Mouse (Mus musculus) kidney, postnatal 0 days (tissue): ENCODE results near the gene 4930558K02Rik. TPM values are rescaled to one million over a fixed set of nuclear protein-coding genes. Genes with fewer than 3 reads are reported as not detected.

ENCODE experiments used
- ATAC-seq: fragments of 200-750 bp; cut with Nextera tagmentation; replicated peaks from 2 replicates; pipeline ENCODE4 v1.8.0; 2017; ENCODE audit warnings: low read depth, moderate number of reproducible peaks, moderate TSS enrichment, moderate library complexity; ENCODE audit not compliant: low FRiP score
- DNase-seq: peaks from one replicate; pipeline ENCODE4 v3.0.0-alpha.2; 2016; ENCODE audit warnings: low spot score
- H3K27ac ChIP-seq: fragments of 300-500 bp; sonication (generic); 2 replicates; pipeline ENCODE4 v1.5.1; 2014; ENCODE audit warnings: mild to moderate bottlenecking
- H3K27me3 ChIP-seq: fragments of 300-500 bp; sonication (generic); 2 replicates; pipeline ENCODE4 v1.6.1; 2014; ENCODE audit warnings: low read length, mixed read lengths; ENCODE audit not compliant: insufficient read depth
- H3K36me3 ChIP-seq: fragments of 300-500 bp; sonication (generic); 2 replicates; pipeline ENCODE4 v1.6.1; 2014; ENCODE audit warnings: low read length, mixed read lengths; ENCODE audit not compliant: insufficient read depth
- H3K4me1 ChIP-seq: fragments of 300-500 bp; sonication (generic); replicated peaks from 2 replicates; pipeline ENCODE4 v1.6.1; 2014; ENCODE audit warnings: antibody characterized with exemption, low read length, mixed read lengths; ENCODE audit not compliant: insufficient read depth
- H3K4me2 ChIP-seq: fragments of 300-500 bp; sonication (generic); 2 replicates; pipeline ENCODE4 v1.6.1; 2014; ENCODE audit warnings: mild to moderate bottlenecking, low read length, moderate library complexity, mixed read lengths
- H3K4me3 ChIP-seq: fragments of 300-500 bp; sonication (generic); replicated peaks from 2 replicates; pipeline ENCODE4 v1.5.1; 2014; ENCODE audit warnings: low read depth, low read length
- H3K9ac ChIP-seq: fragments of 300-500 bp; sonication (generic); 2 replicates; pipeline ENCODE4 v1.6.1; 2014; ENCODE audit warnings: low read depth, low read length
- H3K9me3 ChIP-seq: fragments of 300-500 bp; sonication (generic); replicated peaks from 2 replicates; pipeline ENCODE4 v1.6.1; 2016; ENCODE audit warnings: low read length, inconsistent platforms, mixed read lengths
- CTCF ChIP-seq: IDR thresholded peaks from 2 replicates; pipeline ENCODE4 v1.5.1; 2016; ENCODE audit warnings: antibody characterized with exemption, low read depth, mild to moderate bottlenecking, moderate library complexity
- WGBS: fragments of 180-500 bp; shearing (Covaris S2); extraction: QIAGEN DNeasy Blood & Tissue Kit; methylation state at CpG from one replicate; pipeline ENCODE4 v1.1.7; 2014; 5-methylcytosine and 5-hydroxymethylcytosine counted together
- polyA plus RNA-seq: library from polyadenylated mRNA; unstranded; fragments of >200 nt; fragmentation: Nextera tagmentation; extraction: Ambion mirVana; gene quantifications from 2 replicates; pipeline ENCODE4 v1.2.1, GENCODE M21; 2015

4930558K02Rik gene
- polyA plus RNA-seq, 1 experiment from 2014 or later: not detected

DNA sequence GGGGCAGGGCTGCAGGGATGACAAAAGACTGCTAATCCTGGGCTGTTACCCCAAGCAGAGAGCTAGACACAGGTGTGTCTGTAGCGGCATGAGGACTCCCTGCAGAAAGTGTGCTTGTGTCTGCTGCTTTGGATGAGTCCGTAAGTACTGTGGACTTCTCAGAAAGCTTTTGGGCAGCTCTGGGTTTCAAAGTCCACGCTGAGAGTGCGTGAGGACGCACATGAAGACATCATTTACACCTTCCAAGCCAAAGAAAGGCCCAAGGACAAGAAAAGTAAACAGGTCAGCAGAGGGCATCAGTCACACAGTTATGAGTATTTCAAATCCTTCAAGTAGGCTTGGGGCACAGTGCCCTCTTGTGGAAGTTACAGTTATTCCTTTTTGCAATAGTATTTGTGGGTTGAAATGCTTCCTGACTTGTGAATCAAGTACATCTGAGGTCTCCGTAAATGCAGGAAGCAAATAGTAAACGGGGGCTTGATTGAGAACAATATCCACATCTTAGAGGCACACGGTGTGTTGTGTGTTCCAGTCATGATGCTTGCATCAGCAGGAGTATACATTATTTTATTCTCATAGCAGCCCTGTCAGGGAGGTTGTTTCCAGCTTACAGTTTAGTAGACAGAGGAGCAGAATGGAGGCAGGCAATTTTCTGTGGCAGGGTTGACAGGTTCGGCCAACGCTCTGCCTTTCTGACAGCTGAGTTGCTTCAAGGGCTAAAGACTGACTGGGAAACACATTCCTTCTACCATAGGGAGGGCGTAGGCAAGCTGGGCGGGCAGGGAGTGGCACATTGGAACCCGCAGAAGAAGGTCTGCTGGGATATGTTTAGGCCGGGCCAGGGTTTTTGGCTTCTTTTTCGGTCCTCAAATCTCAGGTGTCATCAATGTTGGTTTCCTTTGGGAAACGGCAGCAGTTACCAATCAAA is 2.9 kb downstream of the 4930558K02Rik start:
- 0 out of 2 replicates have a peak overlapping the region, but pooled peaks have one; percentile 16 for H3K27ac ChIP-seq
- H3K27me3 ChIP-seq: no peaks in the 10 kb centered on the region
- ATAC-seq (peak; percentile 64), DNase-seq (peak; percentile 95)
- peak; percentile 99 for TF ChIP-seq CTCF
- H3K9ac ChIP-seq: no peak overlapping the region
- peaks cover 18% of the 10 kb centered on the region; the same call in 1 of the 2 replicates for H3K4me1 ChIP-seq
- H3K4me3 ChIP-seq: no peak overlapping the region
- no peaks in the 10 kb centered on the region for H3K9me3 ChIP-seq
- no peak overlapping the region for H3K4me2 ChIP-seq
- H3K36me3 ChIP-seq: no peaks in the 10 kb centered on the region
- WGBS: 37% methylated on average over 16 of the region's 16 CpGs

DNA sequence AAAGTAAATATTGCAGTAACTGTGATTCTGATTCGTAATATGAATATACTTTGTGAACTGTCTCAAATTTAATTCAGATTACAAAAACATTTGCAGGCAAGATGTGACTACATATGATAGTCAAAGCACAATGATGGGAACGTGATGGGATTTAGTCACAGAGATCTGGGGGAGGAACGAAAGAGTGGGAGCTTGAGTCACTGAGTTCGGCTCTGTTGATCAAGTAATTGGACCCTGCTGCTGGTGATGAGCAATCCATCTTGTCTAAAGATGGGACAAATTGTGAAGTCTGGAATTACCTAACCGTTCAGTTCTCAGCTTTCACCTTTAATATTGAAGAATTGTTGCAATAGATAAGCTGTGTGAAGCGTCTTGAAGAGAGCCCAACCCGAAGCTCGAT is 7.2 kb downstream of the 4930558K02Rik start:
- WGBS: 50% methylated on average over 8 of the region's 8 CpGs
- no peak for TF ChIP-seq CTCF
- DNase-seq (peak; percentile 61), ATAC-seq (no peak)
- H3K36me3 ChIP-seq: no peaks in the 10 kb centered on the region
- no peak overlapping the region for H3K4me2 ChIP-seq
- peaks cover 27% of the 10 kb centered on the region for H3K4me1 ChIP-seq
- no peaks in the 10 kb centered on the region for H3K27me3 ChIP-seq
- H3K9me3 ChIP-seq: no peaks in the 10 kb centered on the region
- no peak overlapping the region for H3K9ac ChIP-seq
- no peak overlapping the region for H3K4me3 ChIP-seq
- H3K27ac ChIP-seq: no peak overlapping the region

DNA sequence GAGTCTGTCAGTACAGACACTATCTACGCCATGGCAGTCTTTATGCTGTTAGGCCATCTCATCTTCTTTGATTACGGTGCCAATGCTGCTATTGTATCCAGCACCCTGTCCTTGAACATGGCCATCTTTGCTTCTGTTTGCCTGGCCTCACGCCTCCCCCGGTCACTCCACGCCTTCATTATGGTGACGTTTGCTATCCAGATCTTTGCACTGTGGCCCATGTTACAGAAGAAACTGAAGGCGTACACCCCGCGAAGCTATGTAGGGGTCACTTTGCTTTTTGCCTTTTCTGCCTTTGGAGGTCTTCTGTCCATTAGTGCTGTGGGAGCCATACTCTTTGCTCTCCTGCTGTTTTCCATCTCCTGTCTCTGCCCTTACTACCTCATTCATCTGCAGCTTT is 8.6 kb downstream of the 4930558K02Rik start:
- Histone ChIP-seq H3K4me2 (no peak overlapping the region), H3K9ac (no peak overlapping the region), H3K27ac (no peak overlapping the region), H3K4me1 (peaks cover 23% of the 10 kb centered on the region), H3K9me3 (no peaks in the 10 kb centered on the region), H3K27me3 (no peaks in the 10 kb centered on the region), H3K36me3 (no peaks in the 10 kb centered on the region), H3K4me3 (no peak overlapping the region)
- no peak for TF ChIP-seq CTCF
- DNase-seq (no peak), ATAC-seq (no peak)
- WGBS: 94% methylated on average over 9 of the region's 9 CpGs

DNA sequence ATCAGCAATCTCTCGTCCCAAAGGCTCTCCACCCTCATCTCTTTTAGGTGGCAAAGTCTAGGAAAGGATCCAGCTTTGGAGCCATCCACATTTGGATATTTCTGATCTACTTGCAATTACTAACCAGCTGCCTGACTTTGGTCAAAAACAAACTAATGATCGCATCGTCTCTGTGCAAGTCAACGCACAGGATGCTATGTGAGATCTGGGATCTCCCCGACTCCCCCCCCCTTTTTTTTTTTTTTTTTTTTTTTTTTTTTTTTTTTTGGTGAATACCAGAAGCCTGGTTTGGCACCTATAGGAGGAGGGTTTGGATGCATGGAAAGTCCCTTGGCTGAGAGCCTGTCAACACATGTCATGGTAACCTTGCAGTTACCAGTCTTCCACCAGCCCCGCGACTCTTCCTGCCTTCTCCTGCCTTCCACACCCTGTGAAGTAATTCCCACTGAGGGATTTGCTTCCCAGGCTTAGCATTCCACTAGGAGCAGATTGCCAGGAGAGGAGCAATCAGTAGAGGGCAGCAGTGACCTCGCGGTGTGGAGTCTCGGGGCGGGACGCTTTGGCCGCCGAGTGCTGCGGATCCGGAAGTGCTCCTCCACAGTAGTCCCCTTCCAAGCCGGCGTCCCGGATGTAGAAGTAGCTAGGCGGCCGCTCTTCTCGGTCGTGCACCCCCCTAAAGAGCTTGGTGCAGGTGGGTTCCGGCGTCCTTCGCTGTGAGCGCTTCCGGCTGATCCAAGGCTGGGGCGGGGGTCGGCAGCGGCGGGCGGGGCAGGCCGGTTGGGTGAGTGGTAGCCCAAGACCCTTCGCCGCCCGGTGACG is 10.6 kb downstream of the 4930558K02Rik start, which contains the start of gene Pigc:
TSS of gene Pigc (plus strand) at position 598 of the 819 bp plus-strand sequence.
- Histone ChIP-seq H3K9me3 (no peaks in the 10 kb centered on the region), H3K27me3 (no peaks in the 10 kb centered on the region), H3K9ac (peak within 1 kb of the TSS; percentile 76), H3K4me1 (peaks cover 11% of the 10 kb centered on the region; the same call in 1 of the 2 replicates), H3K4me3 (peak within 1 kb of the TSS; percentile 70), H3K4me2 (peak within 1 kb of the TSS; percentile 58), H3K27ac (peak within 1 kb of the TSS; percentile 78), H3K36me3 (no peaks in the 10 kb centered on the region)
- TF ChIP-seq CTCF: peak; percentile 85
- DNase-seq (peak; percentile 99), ATAC-seq (peak; percentile 99)
- WGBS: 2% methylated on average over 38 of the region's 38 CpGs

DNA sequence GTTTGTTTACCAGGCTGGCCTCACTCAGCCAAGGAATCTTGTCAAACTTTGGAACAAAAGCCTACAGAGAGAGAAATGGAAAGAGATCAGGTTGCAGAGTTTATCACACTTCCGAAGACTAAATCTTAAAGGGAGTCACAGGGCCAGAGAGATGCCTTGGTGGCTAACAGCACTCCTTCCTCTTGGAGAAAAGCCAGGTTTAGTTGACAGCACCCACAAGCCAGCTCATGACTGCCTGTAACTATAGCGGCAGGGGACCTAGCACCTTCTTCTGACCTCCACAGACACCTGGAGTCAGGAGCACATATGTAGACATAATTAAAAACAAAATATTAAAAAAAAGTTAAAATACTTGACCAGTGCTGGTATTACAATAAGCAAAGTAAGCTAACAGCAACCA is 11.5 kb downstream of the 4930558K02Rik start:
- Histone ChIP-seq H3K4me3 (no peak overlapping the region), H3K4me1 (peaks cover 9% of the 10 kb centered on the region; the same call in 1 of the 2 replicates), H3K4me2 (no peak overlapping the region), H3K36me3 (no peaks in the 10 kb centered on the region), H3K9me3 (no peaks in the 10 kb centered on the region), H3K27me3 (no peaks in the 10 kb centered on the region), H3K9ac (no peak overlapping the region), H3K27ac (no peak overlapping the region)
- TF ChIP-seq CTCF: no peak
- ATAC-seq (no peak), DNase-seq (no peak)
- WGBS: 70% methylated on average over 2 of the region's 2 CpGs
